Mouse (Mus musculus): ENCODE results near the gene Gpr45.

DNA sequence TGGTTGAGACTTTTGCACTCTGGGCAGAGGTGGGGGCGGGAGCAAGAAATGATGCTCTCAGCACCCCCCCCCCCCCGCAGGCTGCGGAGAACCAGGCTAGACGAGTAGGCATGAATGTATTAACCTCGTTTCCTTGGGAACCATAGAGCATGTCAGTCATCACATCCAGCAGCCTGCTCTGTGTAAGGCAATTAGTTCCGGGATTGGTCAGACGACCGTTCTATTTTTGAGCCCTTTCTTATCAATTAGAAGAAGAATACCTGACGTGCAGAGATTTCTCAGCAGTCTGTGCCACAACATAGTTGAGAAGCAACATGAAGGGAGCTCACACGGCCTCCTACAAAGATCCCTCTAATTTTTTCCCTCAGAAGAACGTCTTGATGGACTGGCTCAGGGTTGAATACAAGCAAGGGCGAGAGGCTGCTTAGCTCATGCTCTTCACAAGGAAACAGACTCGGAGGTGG, 53.4 kb downstream of the Gpr45 start:
- TF ChIP-seq CTCF (IDR thresholded peaks at IDR 0.05; ENCODE audit: low read depth): no peak
- no peak for TF ChIP-seq EP300 (optimal IDR thresholded peaks at IDR 0.05)
